Mouse (Mus musculus) liver, embryonic 14.5 days (tissue): ENCODE data around the gene Smim14.

Experiments
- CTCF ChIP-seq: IDR thresholded peaks from 2 replicates; pipeline ENCODE4 v1.5.1; 2016; ENCODE audit warnings: antibody characterized with exemption, low read depth, control low read depth
- EP300 ChIP-seq: IDR thresholded peaks from 2 replicates; pipeline ENCODE4 v1.6.1; 2016; ENCODE audit warnings: antibody characterized with exemption, low read depth

DNA sequence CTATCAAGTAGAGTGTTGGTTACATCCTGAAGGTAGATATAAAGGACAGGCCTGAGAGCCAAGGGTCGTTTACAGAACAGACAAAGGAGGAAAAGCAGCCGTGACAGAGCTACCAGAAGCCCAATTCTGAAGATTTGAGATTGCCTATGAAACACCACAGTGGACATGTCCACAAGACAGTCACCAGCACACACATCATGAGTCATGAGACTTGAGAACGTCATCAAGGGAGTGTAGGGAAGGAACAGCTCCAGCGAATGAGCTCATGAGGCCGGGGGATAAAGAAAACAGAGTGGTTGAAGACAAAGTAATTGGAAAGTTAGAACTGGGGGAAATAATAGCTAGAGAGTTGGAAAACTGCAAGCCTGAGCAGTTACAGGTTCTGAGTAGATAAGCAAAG, 79.1 kb downstream of the Smim14 start:
- TF ChIP-seq CTCF (no peak), EP300 (no peak)
